Mouse (Mus musculus) hindbrain, embryonic 16.5 days (tissue): ENCODE data around the gene Zfp704. TPM values are rescaled to one million over a fixed set of nuclear protein-coding genes. Genes with fewer than 3 reads are reported as not detected.
A peak's percentile ranks its signal among the peaks of the same experiment; 100 is the strongest.

ENCODE experiments used
- ATAC-seq: fragments of 200-750 bp; cut with Nextera tagmentation; 2 replicates; pipeline ENCODE4 v1.8.0; 2017; ENCODE audit warnings: moderate TSS enrichment, moderate library complexity
- H3K27ac ChIP-seq: fragments of 300-500 bp; sonication (generic); 2 replicates; pipeline ENCODE4 v1.5.1; 2014; ENCODE audit warnings: low read depth, mild to moderate bottlenecking, control low read depth, low read length, moderate library complexity
- H3K27me3 ChIP-seq: fragments of 300-500 bp; sonication (generic); replicated peaks from 2 replicates; pipeline ENCODE4 v1.6.1; 2014; ENCODE audit warnings: low read length; ENCODE audit not compliant: control insufficient read depth, insufficient read depth
- H3K36me3 ChIP-seq: fragments of 300-500 bp; sonication (generic); 2 replicates; pipeline ENCODE4 v1.6.1; 2014; ENCODE audit warnings: mild to moderate bottlenecking, low read length, moderate library complexity, mixed read lengths; ENCODE audit not compliant: control insufficient read depth, insufficient read depth
- H3K4me1 ChIP-seq: fragments of 300-500 bp; sonication (generic); 2 replicates; pipeline ENCODE4 v1.6.1; 2014; ENCODE audit warnings: low read depth, low read length; ENCODE audit not compliant: control insufficient read depth, insufficient read depth
- H3K4me2 ChIP-seq: fragments of 300-500 bp; sonication (generic); 2 replicates; pipeline ENCODE4 v1.6.1; 2014; ENCODE audit warnings: mild to moderate bottlenecking, low read length, control low read depth, moderate library complexity
- H3K4me3 ChIP-seq: fragments of 300-500 bp; sonication (generic); 2 replicates; pipeline ENCODE4 v1.5.1; 2014; ENCODE audit warnings: mild to moderate bottlenecking, low read length, control low read depth, moderate library complexity
- H3K9ac ChIP-seq: fragments of 300-500 bp; sonication (generic); 2 replicates; pipeline ENCODE4 v1.6.1; 2014; ENCODE audit warnings: low read depth, mild to moderate bottlenecking, control low read depth, low read length, moderate library complexity
- H3K9me3 ChIP-seq: fragments of 300-500 bp; sonication (generic); 2 replicates; pipeline ENCODE4 v1.6.1; 2014; ENCODE audit warnings: mild to moderate bottlenecking, low read length, moderate library complexity; ENCODE audit not compliant: control insufficient read depth
- WGBS: fragments of 180-500 bp; shearing (Covaris S2); extraction: QIAGEN DNeasy Blood & Tissue Kit; methylation state at CpG from one replicate; pipeline ENCODE4 v1.1.7; 2014; 5-methylcytosine and 5-hydroxymethylcytosine counted together
- polyA plus RNA-seq: library from polyadenylated mRNA; unstranded; fragments of >200 nt; fragmentation: Nextera tagmentation; extraction: Ambion mirVana; gene quantifications from 2 replicates; pipeline ENCODE4 v1.2.1, GENCODE M21; 2015

Gene Zfp704
- polyA plus RNA-seq, 1 experiment from 2014 or later = 13.3 TPM

- ATAC-seq = no peak
- H3K4me1 ChIP-seq = peaks cover 30% of the 10 kb centered on the region
- H3K4me3 ChIP-seq = no peak overlapping the region
- H3K27me3 ChIP-seq = no peaks in the 10 kb centered on the region
- no peak overlapping the region for H3K9ac ChIP-seq
- no peaks in the 10 kb centered on the region for H3K9me3 ChIP-seq
- H3K36me3 ChIP-seq = no peaks in the 10 kb centered on the region
- WGBS = 95% methylated on average over 7 of the region's 7 CpGs
- no peak overlapping the region for H3K27ac ChIP-seq
- no peak overlapping the region for H3K4me2 ChIP-seq
Measured at GRCm38 (mm10) chr3:9518936-9519335, 90.9 kb downstream of the Zfp704 start.

- Histone ChIP-seq H3K4me2 (no peak overlapping the region), H3K36me3 (no peaks in the 10 kb centered on the region), H3K27me3 (no peaks in the 10 kb centered on the region), H3K4me1 (peaks cover 15% of the 10 kb centered on the region), H3K9me3 (no peaks in the 10 kb centered on the region), H3K27ac (no peak overlapping the region), H3K9ac (no peak overlapping the region), H3K4me3 (no peak overlapping the region)
- ATAC-seq = no peak
- 74% methylated on average over 7 of the region's 8 CpGs for WGBS
Measured at GRCm38 (mm10) chr3:9516119-9516855, 93.6 kb downstream of the Zfp704 start.

DNA sequence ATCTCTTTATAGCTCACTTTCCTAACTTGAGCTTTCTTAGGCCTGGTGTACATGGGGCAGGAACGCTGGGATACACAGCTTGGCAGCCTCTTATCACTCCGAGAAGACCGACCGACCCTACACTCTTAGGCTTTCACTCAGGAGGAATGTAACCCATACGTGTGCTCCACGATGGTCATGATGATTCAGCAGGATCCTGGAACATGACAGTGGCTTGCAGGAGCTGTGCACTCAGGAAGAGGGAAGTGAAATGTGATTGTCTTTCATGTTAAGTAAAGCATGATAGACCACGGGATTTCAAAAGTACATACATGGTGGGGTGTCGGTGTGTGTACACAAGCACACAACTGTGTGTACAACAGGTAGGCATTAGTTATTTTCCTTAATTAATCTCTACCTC, 94.4 kb downstream of the Zfp704 start:
- Histone ChIP-seq H3K27ac (no peak overlapping the region), H3K4me1 (peaks cover 12% of the 10 kb centered on the region), H3K9me3 (no peaks in the 10 kb centered on the region), H3K4me2 (no peak overlapping the region), H3K4me3 (no peak overlapping the region), H3K36me3 (no peaks in the 10 kb centered on the region), H3K9ac (no peak overlapping the region), H3K27me3 (no peaks in the 10 kb centered on the region)
- ATAC-seq = no peak
- 88% methylated on average over 8 of the region's 8 CpGs for WGBS

- no peaks in the 10 kb centered on the region; the same call in 1 of the 2 replicates for H3K4me1 ChIP-seq
- H3K9ac ChIP-seq = no peak overlapping the region
- 22% methylated on average over 7 of the region's 7 CpGs for WGBS
- no peak overlapping the region for H3K27ac ChIP-seq
- no peaks in the 10 kb centered on the region for H3K9me3 ChIP-seq
- ATAC-seq = peak; percentile 57
- no peaks in the 10 kb centered on the region for H3K27me3 ChIP-seq
- no peaks in the 10 kb centered on the region for H3K36me3 ChIP-seq
- no peak overlapping the region for H3K4me3 ChIP-seq
- no peak overlapping the region for H3K4me2 ChIP-seq
Measured at GRCm38 (mm10) chr3:9513703-9514110, 96.2 kb downstream of the Zfp704 start.

DNA sequence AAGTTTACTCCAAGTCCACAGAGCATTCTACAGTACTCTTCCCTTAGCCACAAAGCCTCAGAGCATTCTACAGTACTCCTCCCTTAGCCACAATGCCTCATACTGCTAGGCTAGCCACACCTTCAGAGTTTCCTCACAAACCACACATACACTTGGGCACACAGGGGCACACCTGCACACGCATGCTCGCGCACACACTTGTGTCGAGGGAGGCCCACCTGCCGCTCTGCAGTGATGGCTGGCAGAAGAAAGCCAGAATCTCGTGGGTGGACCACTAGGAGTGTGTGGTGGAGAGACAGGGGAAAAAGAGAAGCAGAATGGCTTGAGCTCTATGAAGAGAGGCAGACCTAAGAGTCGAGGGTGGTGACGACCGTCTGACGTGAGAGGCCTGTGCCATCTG, 97.7 kb downstream of the Zfp704 start:
- no peaks in the 10 kb centered on the region for H3K36me3 ChIP-seq
- no peaks in the 10 kb centered on the region for H3K27me3 ChIP-seq
- no peaks in the 10 kb centered on the region for H3K9me3 ChIP-seq
- no peaks in the 10 kb centered on the region; the same call in 1 of the 2 replicates for H3K4me1 ChIP-seq
- H3K4me3 ChIP-seq = no peak overlapping the region
- no peak overlapping the region for H3K27ac ChIP-seq
- no peak overlapping the region for H3K9ac ChIP-seq
- H3K4me2 ChIP-seq = no peak overlapping the region
- ATAC-seq = no peak
- WGBS = 98% methylated on average over 10 of the region's 10 CpGs

GRCm38 (mm10) chr3:9505692-9506211, 104.1 kb downstream of the Zfp704 start:
- Histone ChIP-seq H3K9ac (no peak overlapping the region), H3K27ac (no peak overlapping the region)
- 72% methylated on average over 6 of the region's 6 CpGs for WGBS

DNA sequence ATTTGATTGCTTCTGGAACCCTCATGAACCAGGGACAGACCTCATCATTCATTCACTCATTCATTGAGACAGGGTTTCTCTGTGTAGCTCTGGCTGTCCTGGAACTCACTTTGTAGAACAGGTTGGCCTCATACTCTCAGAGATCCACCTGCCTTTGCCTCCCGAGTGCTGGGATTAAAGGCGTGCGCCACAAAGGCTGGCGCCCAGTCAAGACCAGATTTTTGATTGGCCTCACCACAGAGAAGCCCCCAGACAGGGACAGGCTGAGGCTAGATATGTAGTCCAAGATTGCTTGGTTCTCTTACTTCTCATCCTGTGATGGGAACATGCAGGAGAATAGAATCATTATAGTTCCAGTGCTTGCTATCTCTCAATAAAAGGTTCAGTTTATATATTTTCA, 105.5 kb downstream of the Zfp704 start:
- H3K4me3 ChIP-seq = no peak overlapping the region
- no peak for ATAC-seq
- no peaks in the 10 kb centered on the region for H3K9me3 ChIP-seq
- H3K4me1 ChIP-seq = peaks cover 19% of the 10 kb centered on the region
- H3K9ac ChIP-seq = no peak overlapping the region
- 95% methylated on average over 4 of the region's 4 CpGs for WGBS
- no peak overlapping the region for H3K27ac ChIP-seq
- H3K36me3 ChIP-seq = no peaks in the 10 kb centered on the region
- H3K27me3 ChIP-seq = no peaks in the 10 kb centered on the region
- no peak overlapping the region for H3K4me2 ChIP-seq

More at GRCm38 (mm10) chr3:9505692-9506211, 104.1 kb downstream of the Zfp704 start:
- ATAC-seq = no peak
- Histone ChIP-seq H3K4me3 (no peak overlapping the region), H3K27me3 (no peaks in the 10 kb centered on the region), H3K4me2 (no peak overlapping the region), H3K36me3 (no peaks in the 10 kb centered on the region), H3K4me1 (peaks cover 7% of the 10 kb centered on the region), H3K9me3 (no peaks in the 10 kb centered on the region)

DNA sequence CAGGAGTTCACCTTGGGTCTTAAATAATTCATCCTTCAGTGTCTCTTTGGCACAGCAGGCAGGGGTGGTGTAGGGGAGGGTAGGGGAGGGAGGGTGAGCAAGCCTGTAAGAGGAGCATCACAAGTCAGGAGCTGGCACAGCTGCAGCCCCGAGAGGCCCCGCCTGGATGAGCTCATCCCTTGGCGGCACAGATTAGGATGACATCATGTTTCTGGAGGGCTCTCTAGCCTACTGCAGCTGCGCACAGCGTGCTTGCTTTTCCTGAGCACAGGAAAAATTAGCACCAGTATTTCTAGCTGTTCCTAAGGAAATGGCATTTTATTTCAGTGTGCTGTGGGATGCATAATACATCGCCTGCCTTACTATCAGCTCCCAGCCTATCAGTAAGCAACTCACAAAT, 109.2 kb downstream of the Zfp704 start:
- no peaks in the 10 kb centered on the region for H3K9me3 ChIP-seq
- H3K27me3 ChIP-seq = no peaks in the 10 kb centered on the region
- H3K4me1 ChIP-seq = peaks cover 25% of the 10 kb centered on the region
- WGBS = 5% methylated on average over 6 of the region's 6 CpGs
- H3K4me2 ChIP-seq = peak overlapping the region; percentile 38
- no peak overlapping the region for H3K4me3 ChIP-seq
- H3K36me3 ChIP-seq = no peaks in the 10 kb centered on the region
- ATAC-seq = peak; percentile 98
- no peak overlapping the region; the same call in 1 of the 2 replicates for H3K9ac ChIP-seq
- peak overlapping the region; percentile 81 for H3K27ac ChIP-seq

GRCm38 (mm10) chr3:9499994-9500553, 109.8 kb downstream of the Zfp704 start:
- Histone ChIP-seq H3K9me3 (no peaks in the 10 kb centered on the region), H3K27me3 (no peaks in the 10 kb centered on the region), H3K4me1 (peaks cover 25% of the 10 kb centered on the region), H3K9ac (0 out of 2 replicates have a peak overlapping the region, but pooled peaks have one; percentile 5), H3K27ac (peak overlapping the region; percentile 81), H3K4me3 (no peak overlapping the region), H3K36me3 (no peaks in the 10 kb centered on the region), H3K4me2 (peak overlapping the region; percentile 38)
- ATAC-seq = peak; percentile 43
- 26% methylated on average over 8 of the region's 8 CpGs for WGBS
